Mouse (Mus musculus) MEL (cell line): Measurements from ENCODE around the gene Grid1. TPM values are rescaled to one million over a fixed set of nuclear protein-coding genes. Genes with fewer than 3 reads are reported as not detected.

ENCODE experiments used
- DNase-seq: peaks from one replicate; pipeline ENCODE4 v3.0.0; 2011; ENCODE audit warnings: low read depth, low spot score
- H3K27ac ChIP-seq: 2 replicates; pipeline ENCODE4 v1.5.1; 2012; ENCODE audit warnings: low read depth, mild to moderate bottlenecking, control low read depth, low read length, moderate library complexity; ENCODE audit not compliant: control insufficient read depth
- H3K27me3 ChIP-seq, 2 experiments: fragments of 150-350 bp in 1 of 2; sonication (generic) in 1 of 2; 2 replicates each; pipeline ENCODE4 v1.6.1; 2012; ENCODE audit warnings: low read length in 2 of 2, mild to moderate bottlenecking in 2 of 2, improper control_type of control experiment in 1 of 2, moderate library complexity in 1 of 2; ENCODE audit not compliant: insufficient read depth in 2 of 2, control insufficient read depth in 1 of 2
- H3K36me3 ChIP-seq, 2 experiments: 2 replicates each; pipeline ENCODE4 v1.6.1; 2012 to 2014; ENCODE audit warnings: low read length in 2 of 2, improper control_type of control experiment in 1 of 2, inconsistent platforms in 1 of 2, mild to moderate bottlenecking in 1 of 2; ENCODE audit not compliant: insufficient read depth in 2 of 2, control insufficient read depth in 1 of 2
- H3K4me1 ChIP-seq, 2 experiments: fragments of 150-350 bp in 1 of 2; sonication (generic) in 1 of 2; 2 replicates each; pipeline ENCODE4 v1.6.1; 2012; ENCODE audit warnings: low read length in 2 of 2, improper control_type of control experiment in 1 of 2, mild to moderate bottlenecking in 1 of 2; ENCODE audit not compliant: insufficient read depth in 2 of 2, control insufficient read depth in 1 of 2
- H3K4me3 ChIP-seq, 2 experiments: fragments of 150-350 bp in 1 of 2; sonication (generic) in 1 of 2; 2 replicates each; pipeline ENCODE4 v1.5.1; 2012; ENCODE audit warnings: low read depth in 2 of 2, low read length in 2 of 2, mild to moderate bottlenecking in 2 of 2, moderate library complexity in 2 of 2, control low read depth in 1 of 2, improper control_type of control experiment in 1 of 2; ENCODE audit not compliant: control insufficient read depth in 1 of 2, insufficient read depth in 1 of 2
- H3K79me2 ChIP-seq: 2 replicates; pipeline ENCODE4 v1.6.1; 2012; ENCODE audit warnings: mild to moderate bottlenecking, low read length, moderate library complexity; ENCODE audit not compliant: control insufficient read depth, poor library complexity, insufficient read depth
- H3K9ac ChIP-seq: 2 replicates; pipeline ENCODE4 v1.6.1; 2012; ENCODE audit warnings: low read depth, mild to moderate bottlenecking, control low read depth, low read length, moderate library complexity; ENCODE audit not compliant: control insufficient read depth, poor library complexity, severe bottlenecking
- H3K9me3 ChIP-seq: fragments of 150-350 bp; sonication (generic); replicated peaks from 2 replicates; pipeline ENCODE4 v1.6.1; 2012; ENCODE audit warnings: mild to moderate bottlenecking, low read length, improper control_type of control experiment, moderate library complexity; ENCODE audit not compliant: insufficient read depth
- CTCF ChIP-seq, 3 experiments: IDR thresholded peaks in 2 of 3; conservative IDR thresholded peaks in 1 of 3; 2 replicates each; pipeline ENCODE4 v1.5.1; 2011 to 2012; ENCODE audit warnings: low read length in 3 of 3, low read depth in 2 of 3, mild to moderate bottlenecking in 2 of 3, improper control_type of control experiment in 1 of 3, inconsistent platforms in 1 of 3, mixed read lengths in 1 of 3, moderate library complexity in 1 of 3; ENCODE audit not compliant: control insufficient read depth in 1 of 3, insufficient read depth in 1 of 3, poor library complexity in 1 of 3, severe bottlenecking in 1 of 3
- E2F4 ChIP-seq: IDR thresholded peaks from 2 replicates; pipeline ENCODE4 v1.6.1; 2011; ENCODE audit warnings: low read depth, low read length, improper control_type of control experiment, borderline replicate concordance
- GABPA ChIP-seq: IDR thresholded peaks from 2 replicates; pipeline ENCODE4 v1.6.1; 2012; ENCODE audit warnings: low read depth, mild to moderate bottlenecking, inconsistent platforms, low read length, improper control_type of control experiment, moderate library complexity
- GATA1 ChIP-seq: IDR thresholded peaks from 2 replicates; pipeline ENCODE4 v1.6.1; 2011; ENCODE audit warnings: low read depth, low read length, improper control_type of control experiment
- JUND ChIP-seq: IDR thresholded peaks from 2 replicates; pipeline ENCODE4 v1.6.1; 2011; ENCODE audit warnings: low read depth, mild to moderate bottlenecking, improper control_type of control experiment, low read length
- MAFK ChIP-seq: IDR thresholded peaks from 2 replicates; pipeline ENCODE4 v1.6.1; 2011; ENCODE audit warnings: low read depth, mild to moderate bottlenecking, low read length, improper control_type of control experiment, borderline replicate concordance
- MEF2A ChIP-seq: IDR thresholded peaks from 2 replicates; pipeline ENCODE4 v1.6.1; 2014; ENCODE audit warnings: low read depth, mild to moderate bottlenecking, inconsistent platforms, low read length, improper control_type of control experiment; ENCODE audit not compliant: poor library complexity, insufficient replicate concordance, severe bottlenecking; ENCODE audit errors: extremely low read depth
- MYB ChIP-seq: IDR thresholded peaks from 2 replicates; pipeline ENCODE4 v1.6.1; 2011; ENCODE audit warnings: mild to moderate bottlenecking, low read depth, low read length, improper control_type of control experiment
- MYC ChIP-seq: IDR thresholded peaks from 2 replicates; pipeline ENCODE4 v1.6.1; 2011; ENCODE audit warnings: low read depth, mild to moderate bottlenecking, low read length, improper control_type of control experiment, moderate library complexity
- NELFE ChIP-seq: IDR thresholded peaks from 2 replicates; pipeline ENCODE4 v1.6.1; 2011; ENCODE audit warnings: low read depth, low read length, improper control_type of control experiment
- POLR2AphosphoS2 ChIP-seq: IDR thresholded peaks from 2 replicates; pipeline ENCODE4 v1.6.1; 2011; ENCODE audit warnings: low read length, improper control_type of control experiment
- POLR2AphosphoS5 ChIP-seq: IDR thresholded peaks from 2 replicates; pipeline ENCODE4 v1.6.1; 2012; ENCODE audit warnings: low read depth, borderline replicate concordance, mild to moderate bottlenecking, inconsistent platforms, low read length, moderate library complexity, mixed read lengths
- RAD21 ChIP-seq: IDR thresholded peaks from 2 replicates; pipeline ENCODE4 v1.6.1; 2011; ENCODE audit warnings: mild to moderate bottlenecking, low read depth, low read length, improper control_type of control experiment
- SMC3 ChIP-seq: IDR thresholded peaks from 2 replicates; pipeline ENCODE4 v1.6.1; 2011; ENCODE audit warnings: low read depth, low read length, improper control_type of control experiment
- TAL1 ChIP-seq: IDR thresholded peaks from 2 replicates; pipeline ENCODE4 v1.6.1; 2012; ENCODE audit warnings: mild to moderate bottlenecking, inconsistent platforms, low read length, moderate library complexity, mixed read lengths
- TBP ChIP-seq: IDR thresholded peaks from 2 replicates; pipeline ENCODE4 v1.8.0; 2011; ENCODE audit warnings: low read depth, low read length, improper control_type of control experiment
- UBTF ChIP-seq: IDR thresholded peaks from 2 replicates; pipeline ENCODE4 v1.6.1; 2012; ENCODE audit warnings: low read depth, mild to moderate bottlenecking, inconsistent platforms, low read length, improper control_type of control experiment, moderate library complexity, borderline replicate concordance; ENCODE audit not compliant: insufficient read depth
- USF1 ChIP-seq: IDR thresholded peaks from 2 replicates; pipeline ENCODE4 v1.6.1; 2014; ENCODE audit warnings: low read depth, mild to moderate bottlenecking, inconsistent platforms, low read length, improper control_type of control experiment, moderate library complexity
- ZNF384 ChIP-seq: IDR thresholded peaks from 2 replicates; pipeline ENCODE4 v1.6.1; 2012; ENCODE audit warnings: low read depth, mild to moderate bottlenecking, inconsistent platforms, low read length, improper control_type of control experiment
- polyA plus RNA-seq, 2 experiments: library from polyadenylated mRNA; stranded (reverse) in 1 of 2; unstranded in 1 of 2; fragments of >175 nt in 1 of 2; fragments of >200 nt in 1 of 2; gene quantifications; 2 replicates each; pipeline versions ENCODE4 v1.2.1 to v1.2.4; 2012; ENCODE audit warnings: low replicate concordance in 2 of 2, low read depth in 1 of 2; ENCODE audit not compliant: insufficient read length in 2 of 2, insufficient read depth in 1 of 2, missing spikeins in 1 of 2
- total RNA-seq: library from RNA; depleted of rRNA; stranded (reverse); fragments of 300-350 nt; gene quantifications from 2 replicates; pipeline ENCODE4 v1.2.3, GENCODE M21; 2012

The Grid1 gene
- total and polyA plus RNA-seq, 3 experiments: not detected

- no peak for TF ChIP-seq POLR2AphosphoS5
- TF ChIP-seq UBTF: no peak
- TF ChIP-seq MAFK: no peak
- TF ChIP-seq MEF2A: no peak
- no peak for DNase-seq
- H3K79me2 ChIP-seq: no peaks in the 10 kb centered on the region
Measured at GRCm38 (mm10) chr14:35006736-35007135, 186.8 kb downstream of the Grid1 start.

GRCm38 (mm10) chr14:35008674-35009073 lies 188.8 kb downstream of the Grid1 start:
- H3K9me3 ChIP-seq: no peaks in the 10 kb centered on the region
- no peaks in the 10 kb centered on the region for H3K4me1 ChIP-seq
- H3K27ac ChIP-seq: no peak overlapping the region
- no peaks in the 10 kb centered on the region for H3K27me3 ChIP-seq
- TF ChIP-seq TBP (no peak), NELFE (no peak), TAL1 (no peak), MYB (no peak), MYC (no peak), GABPA (no peak), CTCF (IDR thresholded peaks at IDR 0.05 in 2 of 3, conservative IDR thresholded peaks at IDR 0.05 in 1 of 3; ENCODE audit: control insufficient read depth in 1 of 3, insufficient read depth in 1 of 3, low read depth in 2 of 3, low read length in 3 of 3, poor library complexity in 1 of 3, severe bottlenecking in 1 of 3) (no peak), POLR2AphosphoS2 (no peak), ZNF384 (no peak), SMC3 (no peak), E2F4 (no peak), RAD21 (no peak), JUND (no peak), GATA1 (no peak), USF1 (no peak)
- no peaks in the 10 kb centered on the region for H3K36me3 ChIP-seq
- H3K79me2 ChIP-seq: no peaks in the 10 kb centered on the region
- no peak overlapping the region for H3K9ac ChIP-seq
- no peak overlapping the region for H3K4me3 ChIP-seq
- DNase-seq: no peak

More at GRCm38 (mm10) chr14:35006736-35007135, 186.8 kb downstream of the Grid1 start:
- H3K36me3 ChIP-seq: no peaks in the 10 kb centered on the region
- H3K27ac ChIP-seq: no peak overlapping the region
- no peaks in the 10 kb centered on the region for H3K9me3 ChIP-seq
- H3K4me1 ChIP-seq: no peaks in the 10 kb centered on the region
- no peaks in the 10 kb centered on the region for H3K27me3 ChIP-seq
- H3K9ac ChIP-seq: no peak overlapping the region
- no peak overlapping the region for H3K4me3 ChIP-seq
